Mouse (Mus musculus) adrenal gland, adult 18-20 months (tissue): Measurements from ENCODE around the gene Ubap1l. TPM values are rescaled to one million over a fixed set of nuclear protein-coding genes. Genes with fewer than 3 reads are reported as not detected.
A peak's percentile ranks its signal among the peaks of the same experiment; 100 is the strongest.

Experiments used
- DNase-seq, 2 experiments: peaks; one replicate each; pipeline ENCODE4 v3.0.0; 2021 to 2022; ENCODE audit warnings: low spot score in 2 of 2
- total RNA-seq, 2 experiments: library from RNA; stranded (reverse); gene quantifications; 1 replicate in 1 of 2; 2 replicates in 1 of 2; pipeline ENCODE4 v1.2.3; 2021

Ubap1l gene
- total RNA-seq, 2 experiments from 2014 or later = 0.45 to 0.86 TPM

DNA sequence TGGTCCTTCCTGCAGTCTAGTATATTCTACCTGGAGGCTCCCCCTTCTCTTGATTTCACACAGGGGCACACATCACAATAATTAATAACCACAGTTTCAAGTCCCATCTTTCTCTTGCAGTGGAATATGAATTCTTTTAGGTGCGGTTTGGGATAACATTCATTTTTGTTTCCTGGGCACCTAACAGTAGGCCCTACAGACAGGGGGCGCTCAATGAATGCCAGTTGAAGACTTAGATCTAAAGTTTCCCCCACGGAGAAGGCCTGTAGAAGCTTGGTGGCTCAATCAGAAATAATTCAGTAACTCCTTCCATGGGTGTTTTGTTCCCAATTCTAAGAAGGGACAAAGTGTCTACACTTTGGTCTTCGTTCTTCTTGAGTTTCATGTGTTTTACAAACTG, 11.6 kb downstream of the Ubap1l start:
- no peak for DNase-seq

DNA sequence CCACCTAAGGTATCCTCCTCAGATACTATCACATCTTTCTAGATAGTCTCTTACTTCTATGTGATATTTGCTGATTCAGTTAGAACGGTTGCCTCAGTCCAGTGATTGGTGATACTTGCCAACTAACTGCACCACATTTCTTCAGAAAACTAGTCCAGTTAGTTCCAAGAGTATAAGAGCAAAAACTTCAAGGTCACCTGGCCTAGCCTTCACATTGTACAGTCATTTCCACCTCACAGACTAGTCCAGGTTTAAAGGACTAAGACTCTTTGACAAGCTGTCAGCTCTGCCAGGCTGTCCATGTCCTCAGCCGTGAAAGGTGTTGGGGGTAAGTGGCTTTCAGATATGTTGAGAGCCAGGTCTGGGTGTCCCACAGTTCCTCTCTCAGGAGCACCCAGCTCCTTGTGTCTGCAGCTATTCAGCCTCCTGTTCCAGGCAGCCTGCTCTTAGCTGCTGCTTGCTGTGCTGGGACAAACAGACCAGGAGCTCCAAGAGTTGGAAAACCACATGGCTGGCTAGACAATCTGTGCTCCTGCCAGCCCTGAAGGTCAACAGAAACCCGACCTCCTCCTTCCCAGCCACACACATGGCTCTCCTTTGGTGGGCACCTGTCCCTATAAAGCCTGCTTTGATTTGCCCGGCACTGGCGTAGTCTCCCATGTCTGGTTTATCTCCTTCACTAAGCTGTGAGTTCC, 13.8 kb downstream of the Ubap1l start:
- no peak for DNase-seq

- DNase-seq = no peak
These were observed 14.5 kb downstream of the Ubap1l start for GRCm38 (mm10) chr9:65375163-65375934.

DNA sequence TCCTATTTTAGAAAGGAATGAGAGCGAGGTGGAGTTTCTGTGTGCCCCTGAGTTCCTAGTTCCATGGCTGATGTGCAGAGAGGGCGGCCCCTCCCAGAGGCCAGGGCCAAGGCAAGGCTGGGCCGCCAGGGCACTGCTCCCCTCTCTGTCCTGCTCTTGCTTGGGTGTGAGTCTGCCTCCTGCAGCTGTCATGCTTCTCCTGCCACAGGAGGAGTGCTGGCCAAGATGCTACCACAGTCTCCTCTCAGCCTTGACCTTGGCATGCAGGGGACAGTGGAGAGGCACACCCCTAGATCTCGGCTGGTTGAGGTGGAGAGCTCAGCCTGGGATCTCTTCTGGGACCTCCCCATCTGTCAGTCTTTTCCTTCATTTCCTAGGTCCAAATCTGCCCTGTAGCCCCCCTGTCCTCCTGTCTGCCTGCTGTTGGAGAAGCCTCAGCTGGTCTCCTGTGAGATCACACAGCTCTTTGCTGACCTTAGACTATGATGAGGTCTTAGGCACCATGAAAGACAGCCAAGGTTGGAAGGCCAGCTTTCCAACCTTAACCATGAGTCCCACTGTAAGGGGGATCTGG, 20.3 kb downstream of the Ubap1l start:
- DNase-seq = no peak

DNA sequence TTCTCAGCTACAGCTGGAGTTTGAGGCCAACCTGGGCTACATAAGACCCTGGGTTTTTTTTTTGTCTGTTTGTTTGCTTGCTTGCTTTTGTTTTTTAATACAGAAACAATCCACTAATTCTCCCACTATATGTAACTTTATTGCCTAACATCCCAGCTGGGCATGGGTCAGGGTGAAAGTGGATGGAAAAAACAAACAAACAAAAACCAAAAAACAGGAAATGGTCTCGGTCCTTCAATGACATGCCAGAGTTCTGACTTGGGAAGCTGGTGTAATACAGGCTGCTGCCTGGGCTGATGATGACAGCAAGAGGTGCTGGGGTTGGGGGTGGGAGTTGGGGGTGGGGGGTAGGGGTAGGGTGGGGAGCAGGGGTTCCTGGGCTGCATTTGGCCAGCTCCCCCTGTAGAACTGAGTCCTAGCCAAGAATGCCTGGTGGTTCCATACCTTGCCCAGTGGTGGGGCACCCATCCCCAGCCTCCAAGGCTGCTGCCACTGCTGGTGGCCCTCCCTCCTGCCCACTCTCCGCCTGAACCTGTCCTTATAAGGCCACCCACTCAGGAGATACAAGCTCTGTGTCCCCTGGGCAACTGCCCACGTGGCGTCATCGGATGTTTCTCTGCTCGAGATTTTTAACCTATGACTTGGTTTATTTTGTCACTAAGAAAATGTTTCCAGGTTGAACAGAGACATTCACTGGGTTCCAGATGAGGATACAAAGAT, 21.4 kb downstream of the Ubap1l start:
- DNase-seq = no peak

- no peak for DNase-seq
These were observed 21.9 kb downstream of the Ubap1l start for GRCm38 (mm10) chr9:65382751-65383097.

GRCm38 (mm10) chr9:65384276-65384675, 23.4 kb downstream of the Ubap1l start:
- DNase-seq = no peak

- no peak for DNase-seq
These were observed 25.7 kb downstream of the Ubap1l start for GRCm38 (mm10) chr9:65386373-65387140.

GRCm38 (mm10) chr9:65390752-65391612, 30.1 kb downstream of the Ubap1l start:
- no peak for DNase-seq

- no peak for DNase-seq
These were observed 30.7 kb downstream of the Ubap1l start, which contains the start of gene Kbtbd13 for GRCm38 (mm10) chr9:65391613-65391964. Gene Kbtbd13, minus strand, starts transcription at chr9:65391652.

- peak; percentile 62 to 76 for DNase-seq
These were observed 32.0 kb downstream of the Ubap1l start for GRCm38 (mm10) chr9:65392638-65393364.

DNA sequence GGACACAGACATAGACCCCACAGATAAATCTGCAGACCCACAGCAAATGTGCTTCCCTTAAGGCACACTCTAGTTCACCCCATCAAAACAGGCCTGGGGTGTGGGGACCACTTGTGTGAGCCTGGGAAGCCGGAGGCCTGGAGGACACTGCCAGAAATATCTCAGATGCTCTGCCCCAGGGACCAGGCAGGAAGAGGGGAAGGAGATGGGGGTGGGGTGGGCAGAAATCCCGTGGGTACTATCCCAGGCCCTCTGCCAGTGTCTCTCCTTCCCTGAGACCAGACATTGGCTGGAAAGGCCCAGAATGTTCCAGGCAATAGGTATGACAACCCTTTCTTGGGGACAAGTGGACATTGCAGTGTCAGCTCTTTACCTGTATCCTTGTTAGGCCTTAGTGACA, 32.8 kb downstream of the Ubap1l start:
- no peak for DNase-seq

DNA sequence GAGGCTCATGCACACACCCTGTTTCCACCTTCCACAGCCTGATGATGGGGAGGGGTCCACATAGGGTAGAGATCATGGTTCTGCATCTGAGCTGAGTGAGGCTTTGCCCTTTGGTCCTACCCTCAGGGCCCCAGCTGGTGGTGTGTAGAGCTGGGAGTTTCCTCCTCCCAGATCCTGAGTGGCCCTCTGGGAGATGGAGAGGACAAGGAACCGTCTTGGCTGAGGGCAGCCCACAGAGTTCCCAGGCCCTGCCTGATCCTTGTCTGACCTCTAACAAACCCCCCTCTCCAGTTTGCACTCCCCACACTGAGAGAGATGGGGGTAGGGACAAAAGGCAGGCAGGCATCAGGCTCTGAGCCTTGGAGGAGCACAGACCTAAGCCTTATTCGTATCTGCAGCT, 33.5 kb downstream of the Ubap1l start:
- no peak for DNase-seq

DNA sequence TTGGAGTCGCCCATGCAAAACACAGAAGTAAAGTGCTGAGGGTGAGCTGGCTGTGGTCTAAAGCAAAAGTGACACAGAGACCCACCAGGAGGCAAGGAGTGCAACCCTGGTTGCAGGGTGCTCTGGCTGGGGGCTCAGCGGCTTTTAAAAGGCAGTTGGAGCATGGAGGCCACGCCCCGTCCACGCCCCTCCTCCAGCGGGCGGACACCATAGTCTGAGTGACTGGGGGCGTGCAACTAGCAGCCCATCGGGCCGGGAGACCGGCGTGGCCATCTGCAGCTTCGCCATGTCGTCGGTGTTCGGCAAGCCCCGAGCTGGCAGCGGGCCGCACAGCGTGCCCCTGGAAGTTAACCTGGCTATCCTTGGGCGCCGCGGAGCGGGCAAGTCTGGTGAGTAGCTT, 37.4 kb downstream of the Ubap1l start, which contains the start of gene Rasl12:
Rasl12 (plus strand) TSS at position 228 of the 400 bp plus-strand sequence.
- peak; percentile 52 to 69 for DNase-seq

DNA sequence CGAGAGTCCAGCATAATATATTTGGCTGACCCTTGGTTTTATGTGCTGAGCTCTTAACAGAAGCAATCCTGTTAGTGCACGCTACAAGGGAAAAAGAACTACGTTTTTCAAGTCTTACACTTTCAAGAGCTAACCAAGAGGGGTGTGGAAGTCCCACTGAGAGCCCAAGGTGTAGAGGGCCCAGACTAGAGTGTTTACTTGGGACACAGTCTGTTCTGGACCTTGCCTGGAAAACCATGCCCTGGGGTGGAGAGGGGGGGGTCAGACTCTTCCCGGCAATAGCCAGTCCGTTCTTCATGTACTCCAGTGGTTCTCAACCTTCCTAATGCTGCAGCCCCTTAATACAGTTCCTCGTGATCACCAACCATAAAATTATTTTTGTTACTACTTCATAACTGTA, 39.1 kb downstream of the Ubap1l start:
- DNase-seq = no peak

- peak; percentile 79 to 83 for DNase-seq
These were observed 43.7 kb downstream of the Ubap1l start for GRCm38 (mm10) chr9:65404331-65405183.

GRCm38 (mm10) chr9:65405184-65405449, 44.3 kb downstream of the Ubap1l start:
- DNase-seq = no peak

- no peak for DNase-seq
These were observed 46.5 kb downstream of the Ubap1l start for GRCm38 (mm10) chr9:65407327-65407726.
